Mouse (Mus musculus): ENCODE measurements at regions not wholly inside any gene's neighbourhood (a gene's known extent, or its start where the extent isn't known, plus 50 kb on each side); places are given as distances from the start of the nearest gene placed in this dataset.
A peak's percentile ranks its signal among the peaks of the same experiment; 100 is the strongest.

GRCm38 (mm10) chr15:41154551-41155151 is 1020.5 kb downstream of the 9330182O14Rik start:
- no peak for DNase-seq (ENCODE audit: low spot score)

GRCm38 (mm10) chr15:41155169-41155638 is 1021.0 kb downstream of the 9330182O14Rik start:
- DNase-seq (ENCODE audit: low spot score): no peak

- no peak for DNase-seq (ENCODE audit: low spot score)
Measured at GRCm38 (mm10) chr15:41157802-41158201, 1023.6 kb downstream of the 9330182O14Rik start.

- DNase-seq (ENCODE audit: low spot score): no peak
Measured at GRCm38 (mm10) chr15:41162268-41162667, 1028.1 kb downstream of the 9330182O14Rik start.

GRCm38 (mm10) chr15:41162793-41163192 is 1028.6 kb downstream of the 9330182O14Rik start:
- DNase-seq (ENCODE audit: low spot score): no peak

GRCm38 (mm10) chr15:41163643-41164358 is 1029.6 kb downstream of the 9330182O14Rik start:
- no peak for DNase-seq (ENCODE audit: low spot score)

- no peak for DNase-seq (ENCODE audit: low spot score)
Measured at GRCm38 (mm10) chr15:41165534-41165933, 1031.4 kb downstream of the 9330182O14Rik start.

- no peak for DNase-seq (ENCODE audit: low spot score)
Measured at GRCm38 (mm10) chr15:41190792-41191191, 1056.6 kb downstream of the 9330182O14Rik start.

- peak; percentile 3 for DNase-seq (ENCODE audit: low spot score)
Measured at GRCm38 (mm10) chr15:41193240-41193639, 1059.1 kb downstream of the 9330182O14Rik start.

- DNase-seq (ENCODE audit: low spot score): no peak
Measured at GRCm38 (mm10) chr15:41223801-41224200, 1089.6 kb downstream of the 9330182O14Rik start.

GRCm38 (mm10) chr15:41232406-41233060 is 1098.4 kb downstream of the 9330182O14Rik start:
- no peak for DNase-seq (ENCODE audit: low spot score)
